Mouse (Mus musculus): Measurements from ENCODE around the gene Miox.

DNA sequence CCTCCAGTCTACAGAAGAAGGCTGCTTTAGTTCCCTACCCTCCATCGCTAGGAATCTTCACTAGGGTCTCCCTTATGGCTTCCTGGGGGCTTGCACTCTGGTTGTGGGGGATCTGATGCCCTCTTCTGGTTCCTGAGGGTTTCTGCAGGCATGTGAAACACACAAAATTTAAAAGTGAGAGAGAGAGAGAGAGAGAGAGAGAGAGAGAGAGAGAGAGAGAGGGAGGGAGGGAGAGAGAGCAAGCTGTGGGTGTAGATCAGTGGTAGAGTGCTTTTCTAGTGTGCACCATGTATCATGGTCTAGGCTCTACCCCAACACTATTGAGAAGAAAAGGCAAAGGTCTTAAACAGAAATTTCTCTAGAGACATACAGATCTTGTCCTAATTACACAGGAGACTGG lies 7.5 kb downstream of the Miox start:
- no peak for TF ChIP-seq POLR2A (IDR thresholded peaks at IDR 0.05; ENCODE audit: insufficient read depth, low read depth, low read length)
- TF ChIP-seq EP300 (IDR thresholded peaks at IDR 0.05; ENCODE audit: insufficient read depth, low read depth, low read length): no peak

All from heart, adult 2 months (tissue).